Mouse (Mus musculus) embryo, embryonic 9.5 days (tissue): ENCODE measurements around the gene Slc5a10.
A peak's percentile ranks its signal among the peaks of the same experiment; 100 is the strongest.

Source experiments
- DNase-seq: peaks from one replicate; pipeline ENCODE4 v3.0.0-alpha.2; 2017; ENCODE audit errors: extremely low spot score

Slc5a10 gene

DNA sequence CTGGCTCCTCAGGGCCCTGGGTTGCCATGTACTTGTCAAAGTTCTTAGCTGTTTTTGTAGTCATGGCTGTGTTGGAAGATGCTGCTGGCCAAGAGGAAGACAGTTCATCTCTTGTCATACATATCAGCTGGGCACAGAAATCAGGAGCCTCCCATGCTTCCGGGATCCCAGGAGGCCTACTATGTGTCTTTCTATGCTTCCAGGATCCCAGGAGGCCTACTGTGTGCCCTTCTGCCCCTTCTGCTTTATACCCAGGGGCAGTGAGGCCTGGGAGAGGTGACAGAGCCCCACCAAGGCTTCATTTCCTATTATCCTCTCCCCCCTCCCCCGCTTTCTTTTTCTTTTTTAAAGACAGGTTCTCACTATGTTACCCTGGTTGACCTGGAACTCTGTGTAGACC is 15.0 kb downstream of the Slc5a10 start:
- no peak for DNase-seq

DNA sequence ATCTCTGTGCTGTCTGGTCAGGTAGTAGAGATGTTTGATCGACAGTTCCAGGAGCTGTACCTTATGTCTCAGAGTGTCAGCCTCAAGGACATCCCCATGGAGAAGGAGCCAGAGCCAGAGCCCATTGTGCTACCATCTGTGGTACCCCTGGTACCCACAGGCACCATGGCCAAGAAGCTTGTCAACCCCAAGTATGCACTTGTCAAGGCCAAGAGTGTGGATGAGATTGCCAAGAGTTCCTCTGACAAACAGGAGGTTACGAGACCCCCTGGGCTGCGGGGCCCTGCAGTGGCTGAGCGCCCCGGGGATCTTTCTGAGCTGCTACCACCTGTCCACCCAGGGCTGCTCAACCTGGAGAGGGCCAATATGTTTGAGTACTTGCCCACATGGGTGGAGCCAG is 18.1 kb downstream of the Slc5a10 start:
- DNase-seq, result no peak

DNA sequence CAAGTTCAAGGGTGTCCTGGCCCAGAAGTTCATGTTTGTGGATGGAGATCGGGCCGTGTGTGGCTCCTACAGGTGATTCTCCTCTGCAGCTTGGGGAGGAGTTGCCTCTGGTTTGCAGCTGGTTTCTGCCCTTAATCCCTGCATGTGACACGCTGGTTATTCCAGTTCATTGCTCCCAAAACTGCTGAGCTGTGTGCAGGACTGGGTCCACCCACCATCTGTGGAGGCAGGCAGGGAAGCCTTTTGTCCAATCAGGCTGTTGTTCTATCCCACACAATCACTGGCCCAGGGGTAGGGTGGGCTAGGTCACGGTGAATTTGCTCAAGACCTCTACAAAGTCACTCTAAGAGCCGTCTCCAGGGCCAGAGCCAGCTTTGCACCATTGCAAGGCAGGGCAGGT is 18.9 kb downstream of the Slc5a10 start:
- peak; percentile 14 for DNase-seq

DNA sequence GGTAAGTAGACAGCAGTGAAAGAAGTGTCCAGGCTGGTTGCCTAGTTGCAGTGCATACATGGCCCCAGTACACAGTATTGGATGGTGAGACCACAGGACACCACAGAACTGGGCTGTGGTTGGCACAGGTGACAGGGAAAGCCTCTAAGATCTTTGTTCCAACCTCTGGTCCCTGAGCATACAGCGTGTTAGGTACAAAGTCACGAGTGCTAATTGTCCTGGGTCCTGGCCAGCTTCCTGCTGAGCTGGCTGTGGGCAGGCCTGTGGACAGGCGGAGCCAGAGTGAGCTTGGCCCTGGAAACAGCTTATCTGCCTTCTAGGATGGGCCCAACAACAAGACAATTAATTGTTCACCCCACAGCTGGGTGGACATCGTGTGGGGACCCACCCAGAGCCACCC is 20.7 kb downstream of the Slc5a10 start:
- no peak for DNase-seq

DNA sequence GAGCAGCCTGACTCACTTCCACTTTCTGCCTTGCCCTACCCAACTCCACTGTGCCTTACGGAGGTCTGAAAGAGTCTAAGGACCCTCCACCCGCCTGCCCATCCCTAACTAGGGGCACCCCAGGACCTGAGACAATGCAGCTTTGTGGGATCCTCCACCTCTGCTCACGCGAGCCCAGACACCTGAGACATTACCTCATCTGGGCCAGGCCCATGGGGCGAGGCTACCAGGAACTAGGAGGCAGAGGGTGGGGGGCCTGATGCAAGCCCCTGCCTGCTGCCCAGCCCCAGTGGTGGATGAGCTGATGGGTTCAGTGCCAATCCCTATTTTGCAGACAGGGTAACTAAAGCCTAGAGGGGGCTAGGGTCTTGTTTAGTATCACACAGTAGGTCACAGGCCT is 21.2 kb downstream of the Slc5a10 start:
- DNase-seq, result no peak

DNA sequence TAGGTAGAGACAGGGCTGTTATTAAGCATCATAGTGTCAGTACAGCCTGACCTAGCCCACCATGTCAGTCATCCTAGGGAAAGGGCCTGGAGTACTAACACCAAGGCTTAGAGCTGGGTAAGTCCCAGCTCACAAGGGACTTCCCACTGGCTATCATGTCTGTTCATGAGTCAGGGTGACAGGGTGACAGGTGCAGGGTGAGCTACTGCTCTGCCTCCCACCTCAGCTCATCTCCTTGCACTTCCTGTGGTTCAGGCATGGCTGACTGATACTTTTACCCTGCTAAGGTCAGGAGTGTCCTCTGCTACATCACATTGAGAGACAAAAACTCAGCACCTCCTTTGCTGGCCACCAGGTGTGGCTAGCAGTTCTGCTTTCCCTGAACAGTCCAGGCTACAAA is 21.8 kb downstream of the Slc5a10 start:
- DNase-seq, result no peak

DNA sequence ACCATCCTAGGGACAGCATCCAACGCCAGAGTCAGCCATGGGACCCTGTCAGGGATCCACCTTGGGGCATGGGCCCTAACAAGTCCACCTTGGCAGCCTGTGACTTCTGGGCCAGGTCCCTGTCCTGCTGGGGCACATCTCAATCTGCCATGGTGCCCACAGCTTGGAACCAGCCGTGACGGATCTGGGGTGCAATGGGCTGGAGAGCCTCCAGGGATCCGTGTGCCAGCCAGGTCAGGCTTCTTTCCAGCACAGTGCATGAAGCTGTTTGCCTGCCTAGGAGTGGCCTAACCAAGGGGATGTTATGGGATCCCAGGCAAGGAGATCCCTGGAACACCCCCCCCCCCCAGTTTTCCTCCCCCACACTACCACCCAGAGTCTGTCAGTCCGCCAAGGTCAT is 27.6 kb downstream of the Slc5a10 start:
- DNase-seq, result no peak

DNA sequence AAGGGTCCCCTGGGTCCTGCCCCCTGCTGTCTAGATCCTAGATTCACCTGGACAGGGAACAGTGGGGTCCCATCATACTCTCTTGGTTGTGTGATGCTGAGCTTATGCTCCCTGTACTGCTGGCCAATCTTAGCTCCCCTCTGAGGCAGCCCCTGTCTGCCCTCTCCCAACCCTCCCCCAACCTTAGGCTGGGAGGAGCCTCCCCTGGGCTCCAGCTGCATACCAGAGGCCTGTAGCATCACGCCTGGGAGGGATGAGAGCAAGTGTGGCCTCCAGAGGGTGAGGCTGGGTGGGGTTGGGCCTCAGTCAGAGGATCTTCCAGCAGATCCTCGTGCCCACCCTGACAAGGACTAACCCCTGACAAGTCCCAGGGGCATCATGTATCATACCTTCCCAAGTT is 33.0 kb downstream of the Slc5a10 start:
- no peak for DNase-seq

DNA sequence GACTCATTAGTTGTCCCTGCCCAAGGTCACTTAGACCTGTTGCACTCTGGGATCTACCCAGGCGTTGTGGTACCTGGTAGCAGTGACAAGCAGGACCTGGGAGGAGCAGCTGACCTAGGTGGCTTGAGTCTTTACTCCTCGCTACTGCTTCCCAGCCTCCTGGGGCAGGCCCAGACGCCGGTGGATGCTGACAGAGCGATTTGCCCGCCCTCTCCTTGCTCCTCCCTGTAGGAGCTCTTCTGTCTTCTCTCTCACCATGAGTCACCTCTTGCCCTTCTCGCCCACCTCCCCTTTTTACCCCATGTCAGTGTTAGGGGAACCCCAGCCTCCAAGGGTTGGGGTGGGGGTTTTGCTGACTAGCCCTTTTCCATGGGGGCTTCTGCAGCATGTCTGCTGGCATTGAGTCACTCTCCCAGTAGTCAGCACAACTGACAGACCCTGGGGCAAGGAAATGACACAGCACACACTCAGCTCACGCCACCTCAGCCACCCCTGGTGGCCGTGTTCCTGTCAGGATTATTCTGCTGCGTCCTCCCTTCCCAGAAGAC is 33.6 kb downstream of the Slc5a10 start:
- no peak for DNase-seq

DNA sequence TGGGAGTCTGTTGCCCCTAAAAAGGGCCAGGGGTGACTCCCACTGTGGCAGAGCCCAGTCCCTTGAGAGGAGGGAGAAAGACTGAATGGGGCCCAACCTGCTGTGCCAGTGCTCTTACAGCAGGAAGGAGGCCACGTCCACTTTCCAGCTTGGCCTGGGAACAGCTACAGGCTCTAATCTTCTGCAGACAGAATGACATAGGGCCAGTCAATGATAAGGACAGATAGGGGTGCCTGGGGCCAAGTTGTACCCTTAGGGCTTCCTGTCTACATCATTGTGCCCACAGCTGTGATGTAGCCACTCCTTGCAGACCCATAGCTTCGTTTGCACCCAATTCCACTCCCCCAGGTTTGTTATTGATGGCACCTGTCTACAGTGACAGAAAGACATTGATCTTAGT is 34.5 kb downstream of the Slc5a10 start:
- no peak for DNase-seq

DNA sequence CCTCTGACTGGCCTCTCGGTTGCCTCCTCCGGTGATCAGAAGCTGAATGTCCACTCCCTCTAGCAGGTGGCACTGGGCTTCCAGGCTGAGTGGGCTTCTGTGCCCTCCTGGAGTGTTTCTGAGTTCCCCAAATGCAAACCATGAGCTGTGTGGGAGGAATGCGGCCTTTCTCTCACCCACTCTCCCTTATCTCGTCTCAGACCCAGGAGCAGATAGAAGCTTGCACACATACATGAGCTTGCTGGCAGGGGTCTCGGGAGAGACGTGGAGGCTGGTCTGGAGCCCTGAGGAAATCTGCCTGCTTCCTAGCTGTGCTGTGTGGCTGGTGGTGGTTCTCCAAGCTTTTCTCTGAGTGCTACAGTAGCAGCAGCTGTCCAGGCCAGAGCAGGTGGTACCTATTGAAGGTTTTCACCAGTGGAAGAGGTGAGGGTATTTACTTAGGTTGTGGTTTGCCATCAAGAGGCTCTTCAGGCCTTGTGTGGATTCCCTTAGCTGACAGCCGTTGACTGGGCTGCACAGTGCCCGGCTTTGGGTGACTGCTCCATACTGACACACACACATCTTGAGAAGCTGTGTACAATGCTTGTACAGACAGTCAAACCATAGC is 35.4 kb downstream of the Slc5a10 start:
- DNase-seq, result no peak

DNA sequence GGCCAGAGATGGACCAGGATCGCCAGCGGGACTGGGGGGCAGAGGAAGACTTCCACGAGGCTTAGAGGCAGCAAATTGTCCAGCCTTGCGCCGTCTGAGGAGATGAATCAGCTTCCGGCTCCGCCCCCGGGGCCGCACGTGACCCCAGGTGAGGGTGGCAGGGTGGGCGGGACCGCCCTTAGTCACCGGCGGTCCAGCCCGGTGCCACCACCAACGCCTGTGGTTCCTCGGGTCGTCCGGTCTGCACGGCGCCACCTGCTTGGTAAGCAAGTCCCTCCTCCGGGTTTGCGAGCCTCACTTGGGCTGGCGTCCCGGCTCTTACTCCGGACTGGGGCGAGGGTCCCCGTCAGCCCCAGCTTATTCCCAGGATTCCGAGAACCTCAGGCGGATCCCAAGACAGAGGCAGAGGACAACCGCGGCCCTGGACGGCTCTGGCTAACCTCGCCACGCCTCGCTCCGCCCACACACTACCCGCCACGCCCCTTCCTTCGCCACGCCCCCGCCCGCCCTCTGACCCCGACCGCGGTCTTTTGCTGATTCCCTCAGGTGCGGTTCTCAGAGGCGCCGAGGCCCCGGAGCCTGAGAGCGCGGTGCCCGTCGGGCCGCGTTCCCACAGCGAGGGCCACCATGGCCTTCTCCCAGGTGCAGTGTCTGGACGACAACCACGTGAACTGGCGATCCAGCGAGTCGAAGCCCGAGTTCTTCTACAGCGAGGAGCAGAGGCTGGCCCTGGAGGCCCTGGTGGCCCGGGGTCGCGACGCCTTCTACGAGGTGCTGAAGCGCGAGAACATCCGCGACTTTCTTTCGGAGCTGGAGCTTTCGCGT is 36.5 kb downstream of the Slc5a10 start, which contains the start of gene Fam83g:
Gene Fam83g, plus strand, starts transcription at position 185 of the 825 bp plus-strand sequence.
- peak; percentile 88 for DNase-seq

DNA sequence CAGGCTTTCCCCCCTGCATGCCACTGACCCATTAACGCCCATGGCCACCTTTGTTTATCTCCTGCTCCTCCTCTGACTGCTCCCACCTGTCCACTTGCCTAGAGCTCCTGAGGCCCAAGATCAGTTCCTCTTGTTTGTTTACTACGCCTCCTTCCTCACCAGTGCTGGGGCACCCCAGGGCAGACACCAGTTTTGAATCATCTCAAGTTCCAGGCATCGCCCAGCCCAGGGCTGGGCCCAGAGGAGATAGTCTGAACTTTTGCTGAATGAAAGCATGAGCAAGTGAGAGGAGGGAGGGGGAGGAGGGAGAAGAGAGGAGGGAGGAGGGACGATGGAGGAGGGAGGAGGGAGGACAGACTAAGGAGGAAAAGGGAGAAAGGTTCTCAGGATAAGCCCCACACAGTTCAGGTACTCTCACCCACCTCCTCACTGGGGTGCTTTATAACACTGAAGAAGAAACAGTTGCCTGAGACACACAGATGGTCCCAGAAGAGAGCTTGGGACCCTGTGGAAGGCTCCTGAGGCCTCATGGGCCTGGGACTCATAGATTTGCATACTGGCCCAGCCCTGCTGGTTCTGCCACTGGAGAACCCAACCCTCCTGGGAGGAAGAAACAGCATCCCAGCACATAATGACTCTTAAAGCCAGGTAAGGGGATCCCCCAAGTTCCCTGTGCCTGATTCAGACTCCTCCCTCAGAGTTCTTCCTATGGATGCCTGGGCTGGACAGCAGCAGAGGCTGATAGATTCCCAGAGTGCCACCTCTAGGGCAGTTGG is 41.3 kb downstream of the Slc5a10 start:
- no peak for DNase-seq

DNA sequence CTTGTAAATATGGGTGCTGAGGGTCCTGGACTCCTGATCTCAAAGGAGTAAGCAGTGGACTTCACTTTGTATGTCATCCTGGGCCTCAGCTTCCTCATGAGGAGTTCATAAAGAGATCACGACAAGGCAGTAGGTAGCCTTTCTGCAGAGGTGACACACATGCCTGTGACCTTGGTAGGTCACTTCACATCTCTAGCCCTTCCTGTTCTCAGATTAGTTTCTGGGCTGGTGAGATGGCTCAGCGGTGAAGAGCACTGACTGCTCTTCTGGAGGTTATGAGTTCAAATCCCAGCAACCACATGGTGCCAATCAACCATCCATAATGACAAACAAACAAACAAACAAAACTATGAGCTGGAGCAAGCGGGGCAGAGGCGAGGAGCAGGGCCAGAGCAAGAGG is 42.9 kb downstream of the Slc5a10 start:
- DNase-seq, result no peak

DNA sequence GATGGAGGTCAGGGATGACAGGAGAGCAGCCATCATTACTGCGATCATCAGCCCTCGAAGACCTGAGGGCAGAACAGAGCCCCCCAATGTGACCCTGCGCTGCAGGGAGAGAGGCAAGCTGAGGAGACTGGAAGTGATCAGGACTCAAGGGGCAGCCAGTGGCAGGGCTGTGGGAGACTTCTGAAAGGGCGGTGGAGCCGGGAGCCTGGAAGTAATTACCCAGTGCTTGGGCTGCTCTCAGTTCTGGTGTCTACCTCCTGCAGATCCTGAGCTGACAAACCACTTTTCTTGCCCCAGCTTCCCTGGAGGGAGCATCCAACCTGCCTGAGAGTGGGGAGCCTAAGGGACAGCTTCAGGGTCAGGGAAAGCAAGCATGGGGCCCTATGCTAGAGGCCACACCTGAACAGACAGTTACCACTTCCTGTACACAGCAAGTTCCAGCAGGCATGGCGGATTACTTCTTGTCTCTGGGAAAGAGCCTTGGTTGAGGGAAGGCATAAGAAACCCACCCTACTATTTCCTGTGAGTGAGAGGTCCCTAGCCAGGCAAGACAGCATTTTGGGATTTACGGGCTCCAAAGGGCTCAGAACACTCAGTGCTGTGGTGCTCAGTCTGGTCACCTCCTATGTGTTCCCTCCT is 44.3 kb downstream of the Slc5a10 start:
- DNase-seq, result peak; percentile 35

DNA sequence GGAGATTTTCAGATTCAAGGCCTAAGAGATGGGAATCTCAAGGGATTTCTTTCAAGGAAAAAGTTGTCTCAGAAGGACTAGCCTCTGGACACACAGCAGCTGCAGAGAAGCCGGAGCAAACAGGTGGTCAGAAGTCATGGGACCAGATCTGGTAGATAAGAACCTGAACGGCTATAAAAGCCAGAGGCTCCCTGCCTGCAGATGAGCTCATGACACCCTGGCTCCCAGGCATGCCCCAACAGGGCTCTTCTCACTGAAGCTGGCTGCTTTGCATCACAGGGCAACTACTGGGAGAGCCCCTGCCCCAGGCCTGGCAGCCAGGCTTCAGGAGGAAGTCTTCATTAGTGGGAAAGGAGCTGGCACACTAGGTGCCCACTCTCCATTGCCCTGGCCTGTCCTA is 45.3 kb downstream of the Slc5a10 start:
- no peak for DNase-seq

DNA sequence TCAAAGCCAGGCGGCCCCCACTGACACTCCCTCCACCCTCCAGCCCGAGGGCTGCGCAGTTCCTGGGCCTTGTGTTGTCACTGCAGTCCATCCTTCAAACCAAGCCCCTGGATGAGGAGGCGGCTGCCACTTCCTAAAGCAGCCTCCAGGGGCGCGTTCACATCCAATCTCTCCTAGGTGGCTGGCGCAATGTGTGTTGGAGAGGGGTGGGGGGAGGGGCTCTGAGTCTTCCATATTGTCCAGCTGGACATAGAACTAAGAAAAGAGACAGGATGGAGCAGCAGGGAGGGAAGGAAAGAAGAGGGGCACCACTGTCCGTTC is 45.8 kb downstream of the Slc5a10 start:
- DNase-seq, result peak; percentile 86

DNA sequence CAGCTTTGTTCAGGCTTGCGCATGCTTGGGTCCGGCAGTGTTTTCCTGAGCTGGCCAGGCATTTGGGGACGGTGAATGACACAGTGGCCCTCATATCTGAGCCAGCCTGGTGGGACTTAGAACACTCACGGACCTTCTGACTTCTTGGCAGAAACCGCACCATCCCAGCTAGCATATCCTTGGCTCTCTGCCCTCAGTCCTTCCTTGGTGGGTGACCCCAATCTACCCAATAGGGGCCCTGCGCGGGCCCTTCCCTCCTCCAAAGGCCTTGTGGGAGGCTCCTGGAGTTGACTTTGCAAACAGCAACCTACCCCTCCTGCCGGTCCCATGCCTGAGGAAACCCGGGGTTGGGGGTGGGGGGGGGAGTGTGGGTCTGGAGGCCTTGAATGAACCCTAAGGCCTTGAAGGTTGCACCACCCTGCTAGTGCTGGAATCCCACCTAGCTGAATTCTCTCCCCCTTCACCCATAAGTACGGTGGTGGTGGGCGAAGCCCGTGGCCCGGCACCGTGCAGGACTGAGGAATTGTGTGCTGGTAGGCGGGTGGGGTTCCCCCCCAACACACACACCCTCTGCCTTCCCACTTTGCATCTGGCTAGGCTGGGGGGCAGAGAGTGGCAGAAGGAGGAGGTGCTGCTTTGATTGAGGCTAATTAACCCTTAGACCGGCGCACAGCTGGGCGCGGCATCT is 46.3 kb downstream of the Slc5a10 start:
- peak; percentile 49 for DNase-seq

DNA sequence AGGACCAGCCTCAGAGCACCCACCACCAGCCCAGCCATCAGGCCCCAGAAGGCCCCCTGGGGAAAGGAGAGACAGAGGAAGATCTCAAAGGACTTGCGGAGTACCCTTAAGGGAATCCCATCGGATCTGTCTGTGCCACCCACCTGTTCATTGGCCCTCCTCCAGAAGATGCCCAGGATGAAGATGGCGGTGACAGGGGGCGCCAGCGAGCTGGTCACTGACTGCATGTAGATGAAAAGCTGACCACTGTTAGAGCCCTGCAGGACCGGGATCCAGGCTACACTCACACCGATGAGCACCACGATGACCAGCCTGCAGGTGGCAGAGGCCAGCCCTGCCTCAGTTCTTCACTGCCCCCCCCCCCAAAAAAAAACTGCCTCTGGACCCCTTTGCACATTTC is 46.9 kb downstream of the Slc5a10 start:
- DNase-seq, result peak; percentile 56

DNA sequence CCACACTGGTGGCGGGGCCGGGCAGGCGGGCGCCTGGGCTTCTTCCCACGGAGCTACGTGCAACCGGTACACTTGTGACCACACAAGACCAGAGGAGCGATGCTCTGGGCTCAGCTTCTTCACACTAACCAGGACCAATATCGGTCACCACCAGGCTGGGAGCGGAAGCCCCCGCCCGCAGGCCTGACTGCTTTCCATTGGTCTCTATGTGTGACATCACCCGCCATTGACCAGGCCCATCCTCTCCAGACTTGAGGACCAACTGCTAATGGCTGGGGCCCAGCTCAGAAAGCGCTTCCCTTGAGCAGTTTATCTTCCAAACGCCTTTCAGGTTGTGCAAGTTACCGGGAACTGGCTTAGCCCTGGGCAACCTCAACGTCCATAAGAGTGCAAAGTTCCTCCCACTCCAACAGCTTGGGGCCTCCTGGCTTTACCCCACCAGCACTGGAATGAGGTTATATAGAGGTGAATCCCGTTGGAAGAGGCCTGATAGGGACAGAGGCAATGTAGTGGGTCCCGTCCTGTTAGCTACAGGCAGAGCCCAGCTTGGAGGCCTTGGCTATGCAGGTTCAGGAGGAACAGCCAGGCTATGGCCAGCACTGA is 48.7 kb downstream of the Slc5a10 start:
- no peak for DNase-seq
